Mouse (Mus musculus): ENCODE data around the gene Hsfy2. TPM values are rescaled to one million over a fixed set of nuclear protein-coding genes. Genes with fewer than 3 reads are reported as not detected.

Gene Hsfy2
- not detected in 2 replicates for polyA plus RNA-seq (2021; fragmentation: Nextera tagmentation)
- long read RNA-seq, experiment 1: 0 reads
- long read RNA-seq, experiment 2: 0 reads

DNA sequence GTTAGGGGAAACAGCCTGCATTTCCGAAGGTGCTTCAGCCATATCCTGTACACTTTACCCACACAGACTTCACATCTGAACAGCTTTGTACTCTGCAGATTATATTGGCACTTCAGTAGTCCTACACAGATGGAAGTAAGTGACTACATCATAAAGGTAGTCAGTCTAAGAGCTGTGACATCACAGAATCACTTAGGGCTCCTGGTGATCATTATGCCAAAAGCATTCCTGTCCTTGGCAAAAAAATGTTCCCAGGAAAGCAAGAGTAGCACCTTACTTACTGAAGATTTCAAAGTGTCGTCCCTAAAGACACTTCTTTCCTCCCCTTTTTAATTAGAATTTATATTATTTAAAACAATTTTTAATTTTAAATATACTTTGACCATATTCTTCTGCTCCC, at the start of gene Hsfy2:
Hsfy2 (minus strand) TSS at position 101 of the 400 bp plus-strand sequence.

